Mouse (Mus musculus) hematopoietic stem cell, adult 5-6 weeks (primary cell): ENCODE data around the gene Emc8. TPM values are rescaled to one million over a fixed set of nuclear protein-coding genes. Genes with fewer than 3 reads are reported as not detected.

Experiments used
- ATAC-seq, 2 experiments: fragments of 125-278 bp in 1 of 2; replicated peaks in 1 of 2; 2 replicates each; pipeline ENCODE4 v1.8.0; 2016 to 2017; ENCODE audit warnings: inconsistent platforms in 2 of 2, mild to moderate bottlenecking in 2 of 2, moderate number of reproducible peaks in 2 of 2, low read depth in 1 of 2, moderate TSS enrichment in 1 of 2; ENCODE audit not compliant: low FRiP score in 2 of 2, poor library complexity in 2 of 2, severe bottlenecking in 2 of 2, insufficient read depth in 1 of 2, low TSS enrichment in 1 of 2
- total RNA-seq: library from RNA; stranded (forward); fragments of 172-1452, 232-1000 nt; gene quantifications from 2 replicates; pipeline ENCODE4 v1.2.3, GENCODE M21; 2017

Gene Emc8
- total RNA-seq, result 34.8 and 40.2 TPM in 2 replicates

GRCm38 (mm10) chr8:120668374-120668905 lies at the start of gene Emc8:
TSS of gene Emc8 (minus strand) at chr8:120668573.
- no peak for ATAC-seq

- no peak for ATAC-seq
These were observed 47.8 kb upstream of the Emc8 start for GRCm38 (mm10) chr8:120715996-120716680.

- ATAC-seq, result peak; percentile 75 to 78; a peak in 3 of 4 replicates
These were observed 46.8 kb upstream of the Emc8 start for GRCm38 (mm10) chr8:120715200-120715599.

GRCm38 (mm10) chr8:120709176-120709575 lies 40.8 kb upstream of the Emc8 start:
- no peak for ATAC-seq

GRCm38 (mm10) chr8:120706193-120706592 lies 37.8 kb upstream of the Emc8 start:
- ATAC-seq, result no peak

GRCm38 (mm10) chr8:120705163-120705562 lies 36.8 kb upstream of the Emc8 start:
- no peak for ATAC-seq

GRCm38 (mm10) chr8:120704203-120704602 lies 35.8 kb upstream of the Emc8 start:
- ATAC-seq, result no peak

- ATAC-seq, result peak; percentile 79 to 83
These were observed 33.5 kb upstream of the Emc8 start for GRCm38 (mm10) chr8:120701758-120702465.

- ATAC-seq, result no peak
These were observed 31.7 kb upstream of the Emc8 start for GRCm38 (mm10) chr8:120700053-120700452.

- ATAC-seq, result no peak
These were observed 31.2 kb upstream of the Emc8 start for GRCm38 (mm10) chr8:120699565-120699964.

- ATAC-seq, result no peak
These were observed 30.7 kb upstream of the Emc8 start for GRCm38 (mm10) chr8:120699079-120699478.

GRCm38 (mm10) chr8:120698426-120698825 lies 30.1 kb upstream of the Emc8 start:
- no peak for ATAC-seq

- no peak for ATAC-seq
These were observed 29.6 kb upstream of the Emc8 start for GRCm38 (mm10) chr8:120697979-120698272.

GRCm38 (mm10) chr8:120697154-120697978 lies 29.0 kb upstream of the Emc8 start:
- peak; percentile 15 to 49; a peak in 3 of 4 replicates for ATAC-seq

- no peak for ATAC-seq
These were observed 28.2 kb upstream of the Emc8 start for GRCm38 (mm10) chr8:120696401-120697153.

- 0 out of 4 replicates have a peak, but pooled peaks of 1 of the 2 experiments have one; percentile 35 for ATAC-seq
These were observed 25.6 kb upstream of the Emc8 start for GRCm38 (mm10) chr8:120693861-120694493.

GRCm38 (mm10) chr8:120692934-120693333 lies 24.6 kb upstream of the Emc8 start:
- ATAC-seq, result no peak
